Mouse (Mus musculus) lung, embryonic 16.5 days (tissue): ENCODE measurements around the gene Prkn. TPM values are rescaled to one million over a fixed set of nuclear protein-coding genes. Genes with fewer than 3 reads are reported as not detected.
"Not testable (repeated sequence)": the region's sequence is repeated elsewhere in the genome, so short reads cannot be mapped to it uniquely, and the experiment has no call there.

Experiments
- ATAC-seq: fragments of 200-750 bp; cut with Nextera tagmentation; 2 replicates; pipeline ENCODE4 v1.8.0; 2017; ENCODE audit warnings: low read depth, mild to moderate bottlenecking, moderate library complexity
- H3K27ac ChIP-seq: fragments of 300-500 bp; sonication (generic); 2 replicates; pipeline ENCODE4 v1.5.1; 2014; ENCODE audit warnings: mild to moderate bottlenecking, control low read depth, low read length
- H3K27me3 ChIP-seq: fragments of 300-500 bp; sonication (generic); 2 replicates; pipeline ENCODE4 v1.6.1; 2014; ENCODE audit warnings: low read depth, low read length, mixed read lengths; ENCODE audit not compliant: control insufficient read depth, insufficient read depth
- H3K36me3 ChIP-seq: fragments of 300-500 bp; sonication (generic); 2 replicates; pipeline ENCODE4 v1.6.1; 2014; ENCODE audit warnings: low read length; ENCODE audit not compliant: control insufficient read depth, insufficient read depth
- H3K4me1 ChIP-seq: fragments of 300-500 bp; sonication (generic); replicated peaks from 2 replicates; pipeline ENCODE4 v1.6.1; 2014; ENCODE audit warnings: low read length, mixed read lengths; ENCODE audit not compliant: control insufficient read depth, insufficient read depth
- H3K4me2 ChIP-seq: fragments of 300-500 bp; sonication (generic); 2 replicates; pipeline ENCODE4 v1.6.1; 2014; ENCODE audit warnings: low read depth, low read length, control low read depth
- H3K4me3 ChIP-seq: fragments of 300-500 bp; sonication (generic); 2 replicates; pipeline ENCODE4 v1.5.1; 2014; ENCODE audit warnings: mild to moderate bottlenecking, low read length, control low read depth
- H3K9ac ChIP-seq: fragments of 300-500 bp; sonication (generic); 2 replicates; pipeline ENCODE4 v1.6.1; 2014; ENCODE audit warnings: low read length, control low read depth
- H3K9me3 ChIP-seq: fragments of 300-500 bp; sonication (generic); 2 replicates; pipeline ENCODE4 v1.6.1; 2016; ENCODE audit warnings: low read length; ENCODE audit not compliant: control insufficient read depth
- WGBS: fragments of 180-500 bp; shearing (Covaris S2); extraction: QIAGEN DNeasy Blood & Tissue Kit; methylation state at CpG from one replicate; pipeline ENCODE4 v1.1.7; 2014; 5-methylcytosine and 5-hydroxymethylcytosine counted together
- polyA plus RNA-seq: library from polyadenylated mRNA; unstranded; fragments of >200 nt; fragmentation: Nextera tagmentation; extraction: Ambion mirVana; gene quantifications from 2 replicates; pipeline ENCODE4 v1.2.1, GENCODE M21; 2015

The Prkn gene
- polyA plus RNA-seq, 1 experiment from 2014 or later, result 1.8 TPM

DNA sequence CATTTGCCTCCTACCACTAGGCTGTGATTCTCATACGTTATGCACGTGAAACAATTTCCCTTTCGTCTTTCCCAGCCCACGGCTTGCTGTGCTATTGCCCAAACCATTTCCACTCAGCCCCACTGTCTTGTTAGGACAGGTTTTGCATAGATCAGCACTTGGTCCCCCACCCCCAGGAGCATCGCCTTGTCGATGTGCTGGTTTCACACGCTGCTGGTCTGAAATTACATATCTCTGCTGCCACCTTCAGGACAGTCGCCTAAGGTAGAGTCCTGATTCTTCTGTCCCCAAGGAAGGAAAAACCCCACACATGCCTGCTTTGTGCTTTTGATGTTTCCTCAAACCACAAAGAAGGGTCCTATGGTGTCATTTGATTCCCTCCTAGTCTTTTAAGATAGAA, 1153.1 kb downstream of the Prkn start:
- Histone ChIP-seq H3K36me3 (no peaks in the 10 kb centered on the region), H3K9ac (no peak overlapping the region), H3K27me3 (0 out of 2 replicates have a peak, but pooled peaks cover 2% of the 10 kb centered on the region), H3K9me3 (no peaks in the 10 kb centered on the region), H3K4me1 (no peaks in the 10 kb centered on the region), H3K4me2 (no peak overlapping the region), H3K27ac (no peak overlapping the region), H3K4me3 (no peak overlapping the region)
- 32% methylated on average over 8 of the region's 8 CpGs for WGBS
- ATAC-seq, result no peak

DNA sequence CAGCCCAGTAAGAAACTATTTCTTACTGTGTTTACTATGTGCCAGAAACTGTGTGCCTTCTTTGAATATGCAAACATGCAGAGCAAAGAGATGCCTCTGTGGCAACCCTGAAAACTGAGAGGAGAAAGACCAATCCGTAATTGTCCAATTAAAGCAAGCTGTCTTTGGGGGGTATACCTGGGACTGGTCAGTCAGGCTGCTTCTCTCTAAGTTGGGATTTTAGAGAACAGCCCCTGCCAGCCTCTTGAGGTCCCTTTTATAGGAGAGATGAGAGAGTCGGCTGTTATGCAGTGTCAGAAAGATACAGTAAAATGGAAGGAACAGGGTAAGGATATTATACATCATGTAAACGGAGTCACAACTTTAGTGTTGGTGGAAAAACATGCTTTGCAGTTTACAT, 1154.1 kb downstream of the Prkn start:
- Histone ChIP-seq H3K9me3 (no peaks in the 10 kb centered on the region), H3K4me2 (no peak overlapping the region), H3K27ac (no peak overlapping the region), H3K4me3 (no peak overlapping the region), H3K36me3 (no peaks in the 10 kb centered on the region), H3K27me3 (0 out of 2 replicates have a peak, but pooled peaks cover 2% of the 10 kb centered on the region), H3K4me1 (no peaks in the 10 kb centered on the region), H3K9ac (no peak overlapping the region)
- ATAC-seq, result no peak
- 71% methylated on average over 3 of the region's 3 CpGs for WGBS

- H3K4me3 ChIP-seq, H3K4me1 ChIP-seq, H3K27ac ChIP-seq, H3K36me3 ChIP-seq, ATAC-seq, H3K27me3 ChIP-seq, H3K9me3 ChIP-seq, H3K4me2 ChIP-seq, H3K9ac ChIP-seq: not testable (repeated sequence)
- WGBS, result 64% methylated on average over 3 of the region's 3 CpGs
Observed at GRCm38 (mm10) chr17:11994754-11995153, 1154.6 kb downstream of the Prkn start.

DNA sequence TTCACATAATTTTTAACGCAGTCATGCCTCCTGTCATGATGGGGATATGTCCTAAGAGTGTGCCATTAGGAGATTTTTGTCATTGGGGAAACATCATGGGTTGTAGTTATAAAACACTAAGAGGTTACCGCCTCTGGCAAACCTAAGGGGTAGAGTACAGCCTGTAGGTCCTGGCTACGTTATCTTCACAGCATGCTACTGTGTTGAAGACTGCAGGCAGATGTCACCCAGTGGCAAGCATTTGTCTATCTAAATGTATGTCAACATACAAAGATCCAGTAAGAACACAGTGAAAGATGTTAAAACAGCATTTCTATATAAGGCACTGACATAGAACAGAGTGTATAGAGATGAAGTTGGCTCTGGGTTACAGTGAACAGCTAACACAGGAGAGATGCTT, 1155.3 kb downstream of the Prkn start:
- Histone ChIP-seq H3K4me3 (no peak overlapping the region), H3K9ac (no peak overlapping the region), H3K27me3 (0 out of 2 replicates have a peak, but pooled peaks cover 2% of the 10 kb centered on the region), H3K4me1 (no peaks in the 10 kb centered on the region), H3K4me2 (no peak overlapping the region), H3K27ac (no peak overlapping the region), H3K9me3 (no peaks in the 10 kb centered on the region), H3K36me3 (no peaks in the 10 kb centered on the region)
- WGBS, result 70% methylated on average over 3 of the region's 3 CpGs
- ATAC-seq, result no peak

GRCm38 (mm10) chr17:11996311-11996710, 1156.1 kb downstream of the Prkn start:
- WGBS, result 11% methylated on average over 9 of the region's 9 CpGs
- Histone ChIP-seq H3K9me3 (no peaks in the 10 kb centered on the region), H3K4me2 (no peak overlapping the region), H3K27me3 (0 out of 2 replicates have a peak, but pooled peaks cover 2% of the 10 kb centered on the region), H3K9ac (no peak overlapping the region), H3K27ac (no peak overlapping the region), H3K4me3 (no peak overlapping the region), H3K36me3 (no peaks in the 10 kb centered on the region), H3K4me1 (no peaks in the 10 kb centered on the region)
- peak; percentile 31; the same call in 1 of the 2 replicates for ATAC-seq

DNA sequence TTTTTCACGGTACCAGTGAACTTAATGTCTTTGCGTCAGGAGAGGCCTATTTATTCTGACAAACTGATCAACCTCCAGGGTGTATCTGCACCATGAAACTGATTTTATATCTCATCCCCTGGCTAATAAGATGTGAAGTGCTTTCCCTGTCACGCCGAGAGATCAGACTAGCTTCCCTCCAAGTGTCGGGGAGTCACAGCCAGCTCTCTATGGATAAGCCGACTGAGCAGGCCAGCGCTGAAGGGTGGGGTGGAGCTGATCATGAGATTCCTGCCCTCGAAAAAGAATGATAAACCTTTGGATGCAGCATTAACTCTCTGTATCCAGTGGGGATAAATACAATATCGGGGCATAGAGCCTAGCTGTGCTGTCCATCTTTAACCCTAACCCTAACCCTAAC, 1160.1 kb downstream of the Prkn start:
- Histone ChIP-seq H3K4me2 (no peak overlapping the region), H3K9ac (no peak overlapping the region), H3K4me1 (no peaks in the 10 kb centered on the region), H3K9me3 (no peaks in the 10 kb centered on the region), H3K4me3 (no peak overlapping the region), H3K36me3 (no peaks in the 10 kb centered on the region), H3K27me3 (no peaks in the 10 kb centered on the region), H3K27ac (no peak overlapping the region)
- 65% methylated on average over 9 of the region's 9 CpGs for WGBS
- ATAC-seq, result no peak

DNA sequence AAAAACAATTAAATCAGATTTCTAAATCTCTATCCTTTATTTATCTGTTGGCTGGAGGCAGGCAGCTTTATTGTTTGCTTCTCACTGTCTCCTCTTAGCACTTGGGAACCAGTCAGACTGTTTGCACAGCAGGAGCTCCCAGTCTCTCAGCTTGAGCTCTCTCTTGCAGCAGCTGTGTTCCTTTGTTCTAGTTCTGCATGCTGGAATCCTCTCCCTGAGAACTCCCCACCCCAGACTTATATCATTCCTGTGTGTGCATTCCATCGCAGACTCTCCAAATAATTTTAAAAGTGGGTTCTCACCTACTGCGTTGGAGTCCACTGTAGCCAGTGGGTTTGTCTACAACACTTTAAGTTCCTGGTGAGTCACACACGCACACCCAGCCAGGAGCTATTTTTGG, 1181.1 kb downstream of the Prkn start:
- Histone ChIP-seq H3K27me3 (no peaks in the 10 kb centered on the region), H3K9ac (no peak overlapping the region), H3K27ac (no peak overlapping the region), H3K4me2 (no peak overlapping the region), H3K9me3 (peaks cover 5% of the 10 kb centered on the region), H3K4me1 (no peaks in the 10 kb centered on the region), H3K36me3 (no peaks in the 10 kb centered on the region), H3K4me3 (no peak overlapping the region)
- 42% methylated on average over 3 of the region's 3 CpGs for WGBS
- no peak for ATAC-seq

- Histone ChIP-seq H3K36me3 (no peaks in the 10 kb centered on the region), H3K4me1 (peaks cover 9% of the 10 kb centered on the region; the same call in 1 of the 2 replicates), H3K4me3 (no peak overlapping the region), H3K4me2 (no peak overlapping the region), H3K9ac (no peak overlapping the region), H3K9me3 (no peaks in the 10 kb centered on the region), H3K27ac (no peak overlapping the region), H3K27me3 (no peaks in the 10 kb centered on the region)
- WGBS, result 50% methylated on average over 5 of the region's 5 CpGs
- no peak for ATAC-seq
Observed at GRCm38 (mm10) chr17:12029362-12029761, 1189.2 kb downstream of the Prkn start.

DNA sequence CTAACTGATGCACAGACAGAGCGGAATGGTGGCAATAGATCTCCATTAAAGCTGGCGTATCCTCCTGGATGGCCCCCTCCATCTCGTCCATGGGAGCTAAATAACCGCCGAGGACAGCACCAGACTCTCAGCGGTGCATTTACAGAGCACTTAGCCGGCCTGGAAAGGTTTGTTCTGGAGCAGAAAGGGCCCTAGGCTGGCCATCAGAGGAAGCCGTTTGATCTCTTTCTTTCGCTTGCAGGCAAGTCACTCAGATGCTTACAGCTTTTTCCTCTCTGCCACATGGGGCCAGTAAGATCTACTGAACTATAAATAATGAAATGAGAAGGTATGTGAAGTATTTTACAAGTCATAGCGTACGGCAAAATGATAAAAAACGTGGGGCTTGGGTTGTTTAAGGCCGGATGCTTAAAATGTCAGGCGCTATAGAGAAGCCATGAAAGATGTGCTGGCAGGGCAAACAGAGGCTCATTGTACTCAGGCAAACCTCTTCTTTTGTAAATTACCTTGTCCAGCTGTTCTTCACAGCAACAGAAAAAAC, 1189.8 kb downstream of the Prkn start:
- Histone ChIP-seq H3K36me3 (no peaks in the 10 kb centered on the region), H3K9me3 (no peaks in the 10 kb centered on the region), H3K4me3 (no peak overlapping the region), H3K27ac (no peak overlapping the region), H3K27me3 (no peaks in the 10 kb centered on the region), H3K4me1 (peaks cover 9% of the 10 kb centered on the region; the same call in 1 of the 2 replicates), H3K9ac (no peak overlapping the region), H3K4me2 (no peak overlapping the region)
- 13% methylated on average over 14 of the region's 14 CpGs for WGBS
- peak; percentile 21; the same call in 1 of the 2 replicates for ATAC-seq
